Mouse (Mus musculus): Measurements from ENCODE around the gene Upp2. TPM values are rescaled to one million over a fixed set of nuclear protein-coding genes. Genes with fewer than 3 reads are reported as not detected.

Gene Upp2
- total RNA-seq, 2 experiments from 2014 or later, result 26.7 to 33.8 TPM

- no peak overlapping the region for H3K4me3 ChIP-seq
- H3K27ac ChIP-seq, result no peak overlapping the region
- no peak for TF ChIP-seq CTCF (IDR thresholded peaks at IDR 0.05)
- no peak for DNase-seq (ENCODE audit: extremely low spot score in 1 of 2, low spot score in 2 of 2)
- intact Hi-C loops (cut with DNase I), result loop anchor here (10.0 kb wide), 1 partner anchor 348 kb away; no protein-coding TSS in a partner anchor
Measured at GRCm38 (mm10) chr2:58662661-58663060, 95.6 kb downstream of the Upp2 start.

GRCm38 (mm10) chr2:58663404-58664120 is 96.5 kb downstream of the Upp2 start:
- no peak overlapping the region for H3K27ac ChIP-seq
- intact Hi-C loops (cut with DNase I), result loop anchor here (10.0 kb wide), 1 partner anchor 349 kb away; no protein-coding TSS in a partner anchor
- TF ChIP-seq CTCF (IDR thresholded peaks at IDR 0.05), result no peak
- DNase-seq (ENCODE audit: extremely low spot score in 1 of 2, low spot score in 2 of 2), result no peak
- no peak overlapping the region for H3K4me3 ChIP-seq

GRCm38 (mm10) chr2:58665081-58665814 is 98.2 kb downstream of the Upp2 start:
- H3K27ac ChIP-seq, result no peak overlapping the region

GRCm38 (mm10) chr2:58667298-58667697 is 100.2 kb downstream of the Upp2 start:
- DNase-seq (ENCODE audit: extremely low spot score in 1 of 2, low spot score in 2 of 2), result no peak
- no peak for TF ChIP-seq CTCF (IDR thresholded peaks at IDR 0.05)
- intact Hi-C loops (cut with DNase I), result loop anchor here (5.0 to 10.0 kb wide), 3 partner anchors 100 to 610 kb away; partner anchors contain the start of genes Acvr1 and Upp2
- no peak overlapping the region for H3K27ac ChIP-seq
- no peak overlapping the region for H3K4me3 ChIP-seq

More at GRCm38 (mm10) chr2:58665081-58665814, 98.2 kb downstream of the Upp2 start:
- no peak overlapping the region for H3K4me3 ChIP-seq
- TF ChIP-seq CTCF (IDR thresholded peaks at IDR 0.05), result peak; percentile 87
- intact Hi-C loops (cut with DNase I), result loop anchor here (5.0 to 10.0 kb wide), 3 partner anchors 98 to 608 kb away; partner anchors contain the start of genes Acvr1 and Upp2
- peak; percentile 53 to 76 for DNase-seq (ENCODE audit: extremely low spot score in 1 of 2, low spot score in 2 of 2)

- no peak overlapping the region for H3K27ac ChIP-seq
- DNase-seq (ENCODE audit: extremely low spot score in 1 of 2, low spot score in 2 of 2), result peak; percentile 73 to 75
- intact Hi-C loops (cut with DNase I), result loop anchor here (1.0 to 10.0 kb wide), 6 partner anchors 101 to 639 kb away; partner anchors contain the start of genes Acvr1 and Upp2
- H3K4me3 ChIP-seq, result peak overlapping the region; percentile 32
- peak; percentile 88 for TF ChIP-seq CTCF (IDR thresholded peaks at IDR 0.05)
Measured at GRCm38 (mm10) chr2:58667991-58668390, 100.9 kb downstream of the Upp2 start.

GRCm38 (mm10) chr2:58669114-58669513 is 102.0 kb downstream of the Upp2 start:
- no peak overlapping the region for H3K4me3 ChIP-seq
- DNase-seq (ENCODE audit: extremely low spot score in 1 of 2, low spot score in 2 of 2), result no peak
- intact Hi-C loops (cut with DNase I), result loop anchor here (2.0 to 10.0 kb wide), 5 partner anchors 102 to 640 kb away; partner anchors contain the start of genes Acvr1 and Upp2
- TF ChIP-seq CTCF (IDR thresholded peaks at IDR 0.05), result no peak
- H3K27ac ChIP-seq, result no peak overlapping the region

- TF ChIP-seq CTCF (IDR thresholded peaks at IDR 0.05), result no peak
- DNase-seq (ENCODE audit: extremely low spot score in 1 of 2, low spot score in 2 of 2), result no peak
- intact Hi-C loops (cut with DNase I), result no loop called here
- Histone ChIP-seq H3K4me3 (no peak overlapping the region), H3K27ac (no peak overlapping the region)
Measured at GRCm38 (mm10) chr2:58672520-58672919, 105.4 kb downstream of the Upp2 start.

- TF ChIP-seq CTCF (IDR thresholded peaks at IDR 0.05), result no peak
- Histone ChIP-seq H3K27ac (no peak overlapping the region), H3K4me3 (no peak overlapping the region)
- intact Hi-C loops (cut with DNase I), result loop anchor here (1.0 to 5.0 kb wide), 2 partner anchors 742 to 758 kb away; no protein-coding TSS in a partner anchor
- no peak for DNase-seq (ENCODE audit: extremely low spot score in 1 of 2, low spot score in 2 of 2)
Measured at GRCm38 (mm10) chr2:58679968-58680367, 112.9 kb downstream of the Upp2 start.

- peak; percentile 63 to 75 for DNase-seq (ENCODE audit: extremely low spot score in 1 of 2, low spot score in 2 of 2)
- intact Hi-C loops (cut with DNase I), result loop anchor here (1.0 to 5.0 kb wide), 2 partner anchors 742 to 758 kb away; no protein-coding TSS in a partner anchor
- TF ChIP-seq CTCF (IDR thresholded peaks at IDR 0.05), result peak; percentile 80
- Histone ChIP-seq H3K27ac (no peak overlapping the region), H3K4me3 (no peak overlapping the region)
Measured at GRCm38 (mm10) chr2:58680794-58681193, 113.7 kb downstream of the Upp2 start.

GRCm38 (mm10) chr2:58681394-58681793 is 114.3 kb downstream of the Upp2 start:
- DNase-seq (ENCODE audit: extremely low spot score in 1 of 2, low spot score in 2 of 2), result no peak
- no peak overlapping the region for H3K27ac ChIP-seq
- TF ChIP-seq CTCF (IDR thresholded peaks at IDR 0.05), result no peak
- no peak overlapping the region for H3K4me3 ChIP-seq
- intact Hi-C loops (cut with DNase I), result loop anchor here (5.0 kb wide), 1 partner anchor 741 kb away; no protein-coding TSS in a partner anchor

- DNase-seq (ENCODE audit: extremely low spot score in 1 of 2, low spot score in 2 of 2), result no peak
- intact Hi-C loops (cut with DNase I), result no loop called here
- no peak overlapping the region for H3K4me3 ChIP-seq
Measured at GRCm38 (mm10) chr2:58697501-58697900, 130.4 kb downstream of the Upp2 start.

GRCm38 (mm10) chr2:58699931-58700330 is 132.8 kb downstream of the Upp2 start:
- intact Hi-C loops (cut with DNase I), result loop anchor here (1.0 kb wide), 1 partner anchor 738 kb away; no protein-coding TSS in a partner anchor
- H3K27ac ChIP-seq, result no peak overlapping the region
- TF ChIP-seq CTCF (IDR thresholded peaks at IDR 0.05), result peak; percentile 76

More at GRCm38 (mm10) chr2:58697501-58697900, 130.4 kb downstream of the Upp2 start:
- no peak overlapping the region for H3K27ac ChIP-seq
- no peak for TF ChIP-seq CTCF (IDR thresholded peaks at IDR 0.05)

More at GRCm38 (mm10) chr2:58699931-58700330, 132.8 kb downstream of the Upp2 start:
- H3K4me3 ChIP-seq, result no peak overlapping the region
- DNase-seq (ENCODE audit: extremely low spot score in 1 of 2, low spot score in 2 of 2), result peak; percentile 63 to 69
